Mouse (Mus musculus) liver, embryonic 14.5 days (tissue): ENCODE results near the gene 4930523C07Rik.

ENCODE experiments used
- CTCF ChIP-seq: IDR thresholded peaks from 2 replicates; pipeline ENCODE4 v1.5.1; 2016; ENCODE audit warnings: antibody characterized with exemption, low read depth, control low read depth
- EP300 ChIP-seq: IDR thresholded peaks from 2 replicates; pipeline ENCODE4 v1.6.1; 2016; ENCODE audit warnings: antibody characterized with exemption, low read depth

- TF ChIP-seq EP300 (no peak), CTCF (no peak)
Measured at GRCm38 (mm10) chr1:160027939-160028338, 16.2 kb upstream of the 4930523C07Rik start.
